Comparison of ENCODE assay signal across 10 mouse cellular contexts in genomic region chr10:80663485-80664196, GRCm38 (mm10). TPM values are rescaled to one million over a fixed set of nuclear protein-coding genes. Genes with fewer than 3 reads are reported as not detected.
DNase-seq lines count a peak whose midpoint lies in the region; ATAC-seq and TF ChIP-seq lines count a peak whose summit lies in the region.
"Had no signal": no experiment of that assay in that cellular context is flagged by ENCODE, and none has a peak within 500 bp of the region (broad histone marks: within the 10 kb centered on the region; RNA-seq: fewer than 3 reads in every experiment).

No protein-coding gene starts in this region.

- no peaks in the 10 kb centered on the region for H3K9me3 ChIP-seq in liver, embryonic 14.5 days (ENCODE audit: control insufficient read depth, low read length)
- no peaks in the 10 kb centered on the region for H3K9me3 ChIP-seq in midbrain, embryonic 14.5 days (ENCODE audit: control insufficient read depth, low read length)

- H3K4me1 ChIP-seq in kidney, adult 2 months (ENCODE audit: control insufficient read depth, insufficient read depth, low read length) = peaks cover 53% of the 10 kb centered on the region
- H3K4me1 ChIP-seq in liver, embryonic 14.5 days (replicated peaks; ENCODE audit: control insufficient read depth in 2 of 2, insufficient read depth in 2 of 2, low read length in 1 of 2) = peaks cover 30 to 34% of the 10 kb centered on the region in 2 experiments
- H3K4me1 ChIP-seq in midbrain, embryonic 14.5 days (ENCODE audit: control insufficient read depth, insufficient read depth, low read length) = 0 out of 2 replicates have a peak, but pooled peaks cover 4% of the 10 kb centered on the region

- DNase-seq in kidney, adult 2 months = no peak
- no peak for DNase-seq in kidney, postnatal 36 days
- DNase-seq in B cell, adult 2 months = peak; percentile 47 to 51
- peak; percentile 43 for DNase-seq in c-Kit-positive CD71-negative TER-119-negative erythroid progenitor cells, embryonic 14.5 days (ENCODE audit: low read depth)
- no peak for DNase-seq in liver, embryonic 14.5 days (ENCODE audit: low read depth in 3 of 3, low spot score in 3 of 3)
- no peak for DNase-seq in testis, postnatal 10 days (ENCODE audit: low spot score)
- no peak for DNase-seq in midbrain, embryonic 14.5 days
- no peak for DNase-seq in natural killer cell, adult 2 months (ENCODE audit: low spot score in 2 of 2)

- no peak for TF ChIP-seq POLR2A in kidney, adult 2 months (IDR thresholded peaks at IDR 0.05; ENCODE audit: low read depth, low read length)

- H3K4me2 ChIP-seq in liver, embryonic 14.5 days (ENCODE audit: low read depth) = 0 out of 2 replicates have a peak overlapping the region, but pooled peaks have one; percentile 18
- H3K4me2 ChIP-seq in midbrain, embryonic 14.5 days (ENCODE audit: low read length) = no peak overlapping the region
- H3K4me2 ChIP-seq: midbrain, embryonic 11.5 days had no signal

- H3K9ac ChIP-seq in liver, embryonic 14.5 days (replicated peaks) = no peak overlapping the region
- no peak overlapping the region for H3K9ac ChIP-seq in midbrain, embryonic 14.5 days (replicated peaks; ENCODE audit: low read length)

- no peak overlapping the region for H3K4me3 ChIP-seq in kidney, adult 2 months (ENCODE audit: insufficient read depth, low read depth, low read length)
- no peak overlapping the region for H3K4me3 ChIP-seq in liver, embryonic 14.5 days (ENCODE audit: insufficient read depth in 1 of 2, low read depth in 2 of 2, low read length in 2 of 2)
- H3K4me3 ChIP-seq in midbrain, embryonic 14.5 days (replicated peaks; ENCODE audit: low read depth, low read length) = no peak overlapping the region

- no peaks in the 10 kb centered on the region for H3K27me3 ChIP-seq in kidney, adult 2 months (replicated peaks; ENCODE audit: control insufficient read depth, insufficient read depth, low read length)
- no peaks in the 10 kb centered on the region for H3K27me3 ChIP-seq in liver, embryonic 14.5 days (ENCODE audit: control insufficient read depth, insufficient read depth, low read length)
- no peaks in the 10 kb centered on the region for H3K27me3 ChIP-seq in midbrain, embryonic 14.5 days (ENCODE audit: control insufficient read depth, insufficient read depth, low read length)

- no peak for TF ChIP-seq EP300 in liver, embryonic 14.5 days (IDR thresholded peaks at IDR 0.05; ENCODE audit: low read depth)

- peaks cover 9% of the 10 kb centered on the region for H3K36me3 ChIP-seq in kidney, adult 2 months (ENCODE audit: control insufficient read depth, insufficient read depth, low read length)
- H3K36me3 ChIP-seq in liver, embryonic 14.5 days (replicated peaks; ENCODE audit: control insufficient read depth, insufficient read depth, low read depth) = peaks cover 28% of the 10 kb centered on the region
- H3K36me3 ChIP-seq in midbrain, embryonic 14.5 days (ENCODE audit: control insufficient read depth, insufficient read depth, low read length) = peaks cover 35% of the 10 kb centered on the region

- peak overlapping the region; percentile 97 for H3K27ac ChIP-seq in kidney, adult 2 months (ENCODE audit: insufficient read depth, low read depth, low read length)
- H3K27ac ChIP-seq in liver, embryonic 14.5 days = peak overlapping the region; percentile 38
- H3K27ac ChIP-seq in midbrain, embryonic 14.5 days (replicated peaks; ENCODE audit: low read depth, low read length) = no peak overlapping the region

- TF ChIP-seq CTCF in kidney, adult 2 months (conservative IDR thresholded peaks at IDR 0.05; ENCODE audit: insufficient read depth, insufficient read length, low read depth, low read length) = no peak
- no peak for TF ChIP-seq CTCF in liver, embryonic 14.5 days (IDR thresholded peaks at IDR 0.05; ENCODE audit: low read depth)

- 0 out of 2 replicates have a peak, but pooled peaks have one; percentile 9 for ATAC-seq in liver, embryonic 14.5 days (ENCODE audit: insufficient read depth)
- no peak for ATAC-seq in midbrain, embryonic 14.5 days (ENCODE audit: low FRiP score, low TSS enrichment)
- ATAC-seq: hindbrain, embryonic 16.5 days had no signal

- WGBS in kidney, adult 2 months = 42% methylated on average over 5 of the region's 5 CpGs
- WGBS in liver, embryonic 14.5 days (ENCODE audit: insufficient replicate concordance) = 7% methylated on average over 5 of the region's 5 CpGs
- 70% methylated on average over 5 of the region's 5 CpGs for WGBS in midbrain, embryonic 14.5 days

RNA-seq across cellular contexts. Expression of gene Btbd2, which starts 6.8 kb away (rescaled TPM):
- 77.7 and 80.7 TPM in 2 replicates for polyA plus RNA-seq in kidney, adult 2 months (2012; rRNA removed)
- 8.2 and 11.3 TPM in 2 replicates for polyA plus RNA-seq in liver, embryonic 14.5 days (2012; rRNA removed)
- polyA plus RNA-seq in liver, embryonic 14.5 days (2014; fragmentation: Nextera tagmentation; extraction: Ambion mirVana) = 8.6 and 12.0 TPM in 2 replicates
- 80.1 and 88.8 TPM in 2 replicates for polyA plus RNA-seq in midbrain, embryonic 14.5 days (2014; fragmentation: Nextera tagmentation; extraction: Ambion mirVana)

RNA-seq across cellular contexts. Expression of gene Mknk2, which starts 14.3 kb away (rescaled TPM):
- 163 and 210 TPM in 2 replicates for polyA plus RNA-seq in kidney, adult 2 months (2012; rRNA removed)
- polyA plus RNA-seq in liver, embryonic 14.5 days (2012; rRNA removed) = 59.7 and 69.1 TPM in 2 replicates
- polyA plus RNA-seq in liver, embryonic 14.5 days (2014; fragmentation: Nextera tagmentation; extraction: Ambion mirVana) = 58.7 and 74.3 TPM in 2 replicates
- 46.7 and 54.2 TPM in 2 replicates for polyA plus RNA-seq in midbrain, embryonic 14.5 days (2014; fragmentation: Nextera tagmentation; extraction: Ambion mirVana)

RNA-seq across cellular contexts. Expression of gene Mob3a, which starts 38.1 kb away (rescaled TPM):
- 14.3 and 19.5 TPM in 2 replicates for polyA plus RNA-seq in kidney, adult 2 months (2012; rRNA removed)
- 13.0 and 15.8 TPM in 2 replicates for polyA plus RNA-seq in liver, embryonic 14.5 days (2012; rRNA removed)
- polyA plus RNA-seq in liver, embryonic 14.5 days (2014; fragmentation: Nextera tagmentation; extraction: Ambion mirVana) = 14.2 and 16.0 TPM in 2 replicates
- 45.2 and 47.3 TPM in 2 replicates for polyA plus RNA-seq in midbrain, embryonic 14.5 days (2014; fragmentation: Nextera tagmentation; extraction: Ambion mirVana)

RNA-seq across cellular contexts. Expression of gene Izumo4, which starts 38.3 kb away (rescaled TPM):
- 36.8 and 39.5 TPM in 2 replicates for polyA plus RNA-seq in kidney, adult 2 months (2012; rRNA removed)
- polyA plus RNA-seq in liver, embryonic 14.5 days (2012; rRNA removed) = 9.9 and 11.3 TPM in 2 replicates
- 4.0 and 6.0 TPM in 2 replicates for polyA plus RNA-seq in liver, embryonic 14.5 days (2014; fragmentation: Nextera tagmentation; extraction: Ambion mirVana)
- 22.4 and 25.1 TPM in 2 replicates for polyA plus RNA-seq in midbrain, embryonic 14.5 days (2014; fragmentation: Nextera tagmentation; extraction: Ambion mirVana)

RNA-seq across cellular contexts. Expression of gene Csnk1g2, which starts 41.0 kb away (rescaled TPM):
- polyA plus RNA-seq in kidney, adult 2 months (2012; rRNA removed) = 166 and 193 TPM in 2 replicates
- 46.9 and 51.3 TPM in 2 replicates for polyA plus RNA-seq in liver, embryonic 14.5 days (2012; rRNA removed)
- 25.5 and 27.0 TPM in 2 replicates for polyA plus RNA-seq in liver, embryonic 14.5 days (2014; fragmentation: Nextera tagmentation; extraction: Ambion mirVana)
- 74.1 and 98.5 TPM in 2 replicates for polyA plus RNA-seq in midbrain, embryonic 14.5 days (2014; fragmentation: Nextera tagmentation; extraction: Ambion mirVana)

Comparison
In these comparisons a context has a peak if more than half of its experiments do, and no peak if none do; other contexts are left out.
1. DNase-seq: peak in B cell, adult 2 months (2 of 2) and c-Kit-positive CD71-negative TER-119-negative erythroid progenitor cells, embryonic 14.5 days (single experiment); none in kidney, adult 2 months (single experiment), kidney, postnatal 36 days (0 of 2), liver, embryonic 14.5 days (0 of 3), testis, postnatal 10 days (single experiment), midbrain, embryonic 14.5 days (single experiment) and natural killer cell, adult 2 months (0 of 2).